Mouse (Mus musculus) neutrophil, adult 5-6 weeks (primary cell): ENCODE measurements at regions not wholly inside any gene's neighbourhood (a gene's known extent, or its start where the extent isn't known, plus 50 kb on each side); places are given as distances from the start of the nearest gene placed in this dataset.

Experiments
- ATAC-seq: fragments of 151-379, 151-347 bp; 2 replicates; pipeline ENCODE4 v1.8.0; 2017; ENCODE audit warnings: mild to moderate bottlenecking, moderate TSS enrichment; ENCODE audit not compliant: insufficient number of reproducible peaks, poor library complexity, low FRiP score, severe bottlenecking; ENCODE audit errors: extremely low read depth

DNA sequence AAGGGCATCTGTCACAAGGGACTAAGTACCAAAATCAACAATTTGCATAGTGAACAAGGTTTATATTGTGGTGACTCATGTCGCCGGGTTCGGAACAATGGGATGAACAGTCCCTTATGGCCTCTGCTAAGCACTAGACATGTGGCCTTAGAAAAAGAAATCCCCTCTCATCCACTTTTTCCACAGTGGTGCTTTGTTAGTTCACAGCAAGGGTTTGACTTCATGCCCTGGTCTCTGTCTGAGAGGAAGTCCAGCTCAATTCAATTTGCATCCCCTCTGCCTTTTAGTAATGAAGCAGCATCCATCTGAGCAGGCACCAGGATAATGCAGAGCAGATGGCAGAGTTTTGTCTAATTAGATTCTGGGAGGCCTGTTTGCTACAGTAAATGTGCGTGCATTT lies 585.7 kb upstream of the Itga1 start:
- no peak for ATAC-seq

DNA sequence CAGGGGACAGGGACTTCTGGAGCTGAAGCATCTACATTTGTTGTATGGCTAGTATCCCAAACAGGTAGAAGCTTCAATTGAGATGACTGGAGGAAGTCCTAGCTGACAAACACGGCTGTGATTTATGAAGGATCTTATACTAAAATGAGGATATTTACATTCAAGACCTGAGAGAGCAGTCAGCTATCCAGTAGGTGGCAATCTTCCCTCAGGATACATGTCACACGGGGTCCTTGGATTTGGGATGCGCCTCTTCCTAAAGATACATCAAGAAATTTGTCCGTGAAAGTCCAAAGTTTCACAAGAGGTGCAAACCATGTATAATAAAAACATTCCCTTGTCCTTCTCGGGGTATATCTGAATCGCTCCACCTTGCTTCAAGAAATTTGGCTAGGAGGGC lies 577.8 kb upstream of the Itga1 start:
- ATAC-seq = no peak

DNA sequence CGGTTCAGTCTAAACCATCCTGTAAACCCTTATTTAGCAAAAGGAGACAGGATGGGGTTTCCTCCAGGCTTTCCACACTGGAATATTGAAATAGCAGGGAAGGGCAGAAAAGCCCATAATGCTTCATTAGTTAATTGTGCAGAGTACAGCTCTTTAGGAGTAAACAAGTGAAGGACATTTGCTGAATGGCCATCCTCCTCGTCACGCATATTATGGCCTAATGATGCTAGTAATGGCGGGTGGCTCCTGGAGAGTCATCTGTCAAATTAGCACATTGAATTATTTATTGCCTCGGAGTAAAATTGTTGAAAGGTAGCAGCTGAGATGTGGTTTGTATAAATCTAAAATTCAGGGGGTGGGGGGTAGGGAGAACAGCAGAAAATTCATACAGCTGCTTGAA lies 575.1 kb upstream of the Itga1 start:
- no peak for ATAC-seq

GRCm38 (mm10) chr13:115673729-115674128 lies 572.0 kb upstream of the Itga1 start:
- no peak for ATAC-seq

DNA sequence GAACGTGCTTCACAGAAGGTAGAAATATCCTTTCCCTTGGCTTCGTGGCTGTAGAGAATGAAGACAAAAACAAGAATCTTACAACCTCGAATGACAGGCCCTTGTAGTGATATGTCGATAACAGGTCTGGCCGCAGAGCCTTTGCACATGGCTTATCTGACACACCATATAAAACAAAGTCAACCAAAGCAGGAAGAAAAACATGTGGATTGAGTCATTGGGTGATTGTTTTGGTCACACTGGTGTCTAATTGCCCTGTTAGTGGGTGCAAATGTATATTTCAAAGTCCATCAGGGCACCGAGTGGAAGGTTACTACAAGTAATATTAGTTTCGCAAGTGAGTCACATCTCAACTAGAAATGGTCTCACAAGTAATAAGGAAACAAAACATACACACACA lies 569.9 kb upstream of the Itga1 start:
- ATAC-seq = no peak

GRCm38 (mm10) chr13:115669516-115669915 lies 567.8 kb upstream of the Itga1 start:
- no peak for ATAC-seq

GRCm38 (mm10) chr13:115655134-115655533 lies 553.4 kb upstream of the Itga1 start:
- ATAC-seq = no peak

GRCm38 (mm10) chr13:115652935-115653334 lies 551.2 kb upstream of the Itga1 start:
- no peak for ATAC-seq

- no peak for ATAC-seq
Observed at GRCm38 (mm10) chr13:115652352-115652751, 550.6 kb upstream of the Itga1 start.

DNA sequence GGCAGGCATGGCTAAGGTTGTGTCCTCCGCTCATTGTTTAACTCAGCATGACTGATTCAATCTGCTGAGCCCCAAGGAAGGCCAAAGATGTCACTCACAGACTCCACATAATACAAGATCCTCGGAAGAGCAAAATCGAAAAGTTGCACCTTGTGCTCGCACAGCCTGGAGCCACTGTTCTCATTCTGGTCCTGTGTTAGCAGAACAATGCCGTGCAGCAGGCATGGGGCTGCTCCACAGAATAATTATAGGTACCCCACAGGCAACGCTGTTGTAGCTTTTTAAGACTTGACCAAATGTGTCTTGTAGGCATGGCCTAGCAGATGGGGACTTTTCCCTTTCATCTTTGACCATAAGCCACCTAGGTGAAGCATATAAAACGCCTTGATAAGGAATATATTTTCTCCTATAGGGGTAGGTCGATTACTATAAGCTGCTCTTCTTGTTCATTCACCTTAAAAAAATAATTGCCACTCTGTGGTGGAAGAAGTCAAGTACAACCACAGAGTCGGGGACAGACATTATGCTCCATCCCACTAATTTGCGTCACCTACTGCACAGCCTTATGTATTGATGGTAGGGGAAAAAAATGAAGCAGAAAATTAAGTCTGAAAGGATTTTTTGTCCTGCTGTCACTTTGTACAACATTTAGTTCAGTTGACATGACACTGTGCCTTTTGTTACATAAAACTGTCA lies 529.8 kb upstream of the Itga1 start:
- no peak for ATAC-seq

DNA sequence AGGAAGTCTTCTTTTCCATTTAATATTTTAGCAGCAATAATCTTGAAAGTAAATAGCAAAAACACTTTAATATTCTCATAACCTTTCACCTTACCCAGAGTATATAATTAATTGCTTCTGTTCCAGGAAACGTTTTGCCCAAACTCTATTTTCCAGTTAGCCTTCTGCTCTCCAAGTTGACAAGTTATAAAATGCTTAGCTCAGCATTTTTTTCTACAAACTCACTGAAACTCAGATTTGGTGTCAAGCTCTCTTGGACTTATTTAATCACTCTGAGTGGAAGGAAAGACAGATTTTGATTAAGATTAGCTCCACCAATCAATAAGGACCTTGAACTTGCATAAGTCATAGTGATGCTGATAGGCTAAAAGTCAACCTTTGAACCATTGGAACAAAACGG lies 528.8 kb upstream of the Itga1 start:
- ATAC-seq = no peak

GRCm38 (mm10) chr13:115613174-115613573 lies 511.4 kb upstream of the Itga1 start:
- ATAC-seq = no peak

DNA sequence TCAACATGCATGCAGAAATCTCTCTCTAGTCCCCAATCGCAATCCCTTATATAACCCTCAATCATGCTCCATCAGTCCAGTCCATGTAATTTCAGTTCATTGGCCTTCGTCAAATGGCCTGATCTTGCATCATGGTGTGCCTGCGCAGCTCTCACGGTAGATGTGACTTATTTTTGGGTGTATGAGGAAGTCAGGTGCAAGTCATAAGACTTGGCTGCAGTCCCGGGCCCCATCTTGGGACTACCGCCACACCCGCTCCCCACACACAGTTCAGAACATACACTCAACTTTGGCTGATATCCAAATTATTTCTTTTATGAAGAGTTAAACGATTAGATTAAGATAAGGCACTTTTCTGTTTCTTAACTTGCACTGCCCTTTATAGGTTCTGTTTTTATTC lies 504.7 kb upstream of the Itga1 start:
- ATAC-seq = no peak

DNA sequence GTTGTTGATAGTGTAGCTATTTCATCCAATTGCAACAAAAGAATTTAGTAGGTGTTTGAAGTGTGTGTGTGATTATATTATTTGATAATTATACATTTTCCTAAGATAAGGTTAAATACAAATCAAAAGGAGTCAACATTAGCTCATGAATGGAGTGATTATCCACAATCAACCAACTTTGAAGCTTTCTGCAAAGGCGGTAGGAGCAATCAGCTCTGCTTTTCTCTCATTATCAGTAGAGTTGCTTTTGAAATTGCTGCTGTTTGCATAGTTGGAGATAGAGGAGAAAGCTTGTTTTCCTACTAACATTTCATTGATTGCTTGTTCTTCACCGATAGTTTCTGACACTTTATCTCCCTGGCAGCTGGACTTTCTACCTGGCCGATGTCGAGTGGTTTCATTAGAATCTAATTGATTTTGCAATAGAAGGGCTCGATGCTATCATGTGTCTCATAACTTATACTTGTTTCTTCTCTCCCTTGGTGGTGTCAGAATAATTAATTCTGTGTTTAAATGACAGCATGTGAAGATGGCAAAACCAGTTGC lies 493.4 kb upstream of the Itga1 start:
- no peak for ATAC-seq

DNA sequence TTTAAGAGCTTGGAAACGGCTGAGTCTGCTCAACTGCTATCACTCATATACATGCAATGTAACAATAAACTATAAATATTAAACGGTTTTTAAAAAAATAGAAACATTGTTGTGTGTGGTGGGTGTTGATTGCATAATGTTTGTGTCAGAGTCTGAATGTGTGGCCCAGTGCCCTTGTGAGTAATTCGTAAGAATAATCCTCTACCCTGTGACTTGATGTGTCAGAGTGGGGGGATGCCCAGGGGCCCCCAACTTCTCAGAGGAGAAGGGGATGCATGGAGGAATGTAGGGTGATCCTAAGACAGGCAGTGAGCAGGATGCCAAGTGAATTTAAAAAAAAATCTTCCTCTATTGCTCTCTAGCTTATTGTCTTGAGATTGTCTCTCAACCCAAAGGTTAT lies 474.2 kb upstream of the Itga1 start:
- ATAC-seq = no peak

- no peak for ATAC-seq
Observed at GRCm38 (mm10) chr13:115575052-115575891, 473.5 kb upstream of the Itga1 start.

GRCm38 (mm10) chr13:115541167-115541566 lies 439.4 kb upstream of the Itga1 start:
- no peak for ATAC-seq

DNA sequence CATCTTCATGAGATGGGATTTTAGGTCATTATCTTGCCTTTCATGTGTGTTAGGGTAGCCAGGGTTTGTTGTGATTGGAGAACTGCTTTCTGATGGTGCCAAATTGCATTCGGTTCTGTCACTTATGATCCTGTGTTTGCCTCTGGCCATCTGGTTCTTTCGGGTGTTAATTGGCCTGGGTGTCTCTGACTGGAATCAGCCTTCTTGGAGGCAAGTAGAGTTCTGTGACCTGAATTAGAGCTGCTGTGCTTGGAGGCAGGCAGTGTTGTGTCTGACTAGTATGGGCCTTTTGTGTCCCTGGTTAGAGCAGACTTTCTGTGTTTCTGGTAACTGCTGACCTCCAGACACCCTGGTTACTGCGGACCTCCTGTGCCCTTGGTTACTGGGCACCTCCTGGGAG lies 434.1 kb upstream of the Itga1 start:
- no peak for ATAC-seq

GRCm38 (mm10) chr13:115513914-115514313 lies 412.1 kb upstream of the Itga1 start:
- ATAC-seq = no peak

GRCm38 (mm10) chr13:115512214-115512613 lies 410.4 kb upstream of the Itga1 start:
- no peak for ATAC-seq
